Mouse (Mus musculus): ENCODE data around the gene Ralgps1. TPM values are rescaled to one million over a fixed set of nuclear protein-coding genes. Genes with fewer than 3 reads are reported as not detected.

The Ralgps1 gene
- polyA plus RNA-seq, 1 experiment from 2014 or later, result 3.8 TPM

GRCm38 (mm10) chr2:33315233-33316062 is 55.8 kb downstream of the Ralgps1 start:
- Histone ChIP-seq H3K4me3 (no peak overlapping the region), H3K9me3 (replicated peaks) (no peaks in the 10 kb centered on the region), H3K27me3 (ENCODE audit: low read depth, poor library complexity, severe bottlenecking) (no peaks in the 10 kb centered on the region), H3K4me1 (peaks cover 34% of the 10 kb centered on the region), H3K36me3 (no peaks in the 10 kb centered on the region), H3K27ac (peak overlapping the region; percentile 69)
- 76% methylated on average over 4 of the region's 4 CpGs for WGBS
- no peak for DNase-seq (ENCODE audit: low spot score)

- Histone ChIP-seq H3K9me3 (replicated peaks) (no peaks in the 10 kb centered on the region), H3K36me3 (no peaks in the 10 kb centered on the region), H3K4me1 (peaks cover 35% of the 10 kb centered on the region), H3K4me3 (no peak overlapping the region), H3K27ac (0 out of 2 replicates have a peak overlapping the region, but pooled peaks have one; percentile 6), H3K27me3 (ENCODE audit: low read depth, poor library complexity, severe bottlenecking) (no peaks in the 10 kb centered on the region)
- DNase-seq (ENCODE audit: low spot score), result no peak
- WGBS, result 86% methylated on average over 9 of the region's 9 CpGs
Measured at GRCm38 (mm10) chr2:33309426-33309825, 61.9 kb downstream of the Ralgps1 start.

DNA sequence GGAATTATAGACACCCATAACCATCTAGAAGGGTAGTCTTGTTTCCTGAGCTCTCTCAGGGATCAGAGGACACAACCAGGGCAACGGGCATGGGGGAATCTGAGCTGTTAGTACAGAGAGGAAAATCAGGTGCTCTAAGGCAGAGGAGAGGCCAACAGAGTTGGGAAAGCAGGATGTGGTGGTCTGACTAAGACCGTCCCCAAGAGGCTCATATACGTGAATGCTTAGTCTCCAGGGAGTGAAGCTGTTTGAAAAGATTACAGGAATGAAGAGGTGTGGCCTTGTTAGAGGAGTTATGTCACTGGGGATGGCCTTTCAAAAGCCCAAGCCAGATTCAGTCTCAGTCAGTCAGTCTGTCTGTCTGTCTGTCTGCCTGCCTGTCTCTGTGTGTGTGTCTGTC is 64.7 kb downstream of the Ralgps1 start:
- Histone ChIP-seq H3K27me3 (ENCODE audit: low read depth, poor library complexity, severe bottlenecking) (no peaks in the 10 kb centered on the region), H3K4me3 (no peak overlapping the region), H3K27ac (no peak overlapping the region), H3K4me1 (peaks cover 64% of the 10 kb centered on the region), H3K9me3 (replicated peaks) (no peaks in the 10 kb centered on the region), H3K36me3 (no peaks in the 10 kb centered on the region)
- no peak for DNase-seq (ENCODE audit: low spot score)
- 89% methylated on average over 3 of the region's 3 CpGs for WGBS

DNA sequence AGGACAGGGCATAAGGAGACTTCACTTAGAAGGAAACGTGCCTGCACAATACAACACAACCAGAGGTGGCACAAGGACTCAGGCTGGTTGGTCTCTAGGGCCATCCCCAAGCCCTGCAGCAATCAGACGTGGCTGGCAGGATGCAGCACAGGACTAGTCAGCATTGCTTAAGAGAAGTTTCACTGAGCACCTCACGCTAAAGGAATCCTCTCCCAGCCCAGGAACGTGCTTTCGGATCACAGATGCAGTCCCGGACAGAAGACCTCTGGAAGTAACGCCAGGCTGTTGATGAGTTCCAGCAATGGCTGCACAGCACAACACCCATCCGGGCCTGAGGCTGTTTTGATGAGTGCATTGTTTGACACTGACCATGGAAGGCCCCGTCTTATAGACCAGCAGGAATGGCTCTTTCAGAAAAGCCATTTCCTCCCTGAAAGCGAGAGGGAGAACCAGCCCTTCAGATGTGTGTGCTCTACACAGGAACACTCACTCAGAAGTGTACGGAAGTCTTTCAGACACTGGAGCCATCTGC is 67.8 kb downstream of the Ralgps1 start:
- DNase-seq (ENCODE audit: low spot score), result no peak
- Histone ChIP-seq H3K4me1 (peaks cover 86% of the 10 kb centered on the region), H3K4me3 (no peak overlapping the region), H3K27ac (peak overlapping the region; percentile 86), H3K36me3 (no peaks in the 10 kb centered on the region), H3K9me3 (replicated peaks) (no peaks in the 10 kb centered on the region), H3K27me3 (ENCODE audit: low read depth, poor library complexity, severe bottlenecking) (no peaks in the 10 kb centered on the region)
- 64% methylated on average over 11 of the region's 11 CpGs for WGBS

DNA sequence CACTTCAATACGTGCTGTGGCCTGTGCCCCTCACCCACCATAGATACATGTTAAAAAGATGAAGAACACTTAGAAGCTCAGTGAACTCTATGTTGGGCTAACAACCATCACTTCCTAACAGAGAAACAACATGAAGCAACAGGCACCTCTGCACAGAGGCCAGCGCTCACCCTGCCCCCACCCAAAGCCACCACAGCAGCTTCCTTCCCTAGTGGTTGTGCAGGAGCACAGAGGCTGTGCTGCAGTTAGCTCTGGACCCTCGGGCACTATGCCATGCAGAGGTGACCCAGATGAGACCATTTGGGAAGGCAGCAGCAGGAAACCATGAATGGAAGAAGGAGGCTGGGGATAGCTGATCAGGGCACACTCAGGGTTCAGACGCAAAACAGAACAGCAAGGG is 68.5 kb downstream of the Ralgps1 start:
- WGBS, result 67% methylated on average over 4 of the region's 4 CpGs
- peak overlapping the region; percentile 86 for H3K27ac ChIP-seq
- H3K36me3 ChIP-seq, result no peaks in the 10 kb centered on the region
- H3K9me3 ChIP-seq (replicated peaks), result no peaks in the 10 kb centered on the region
- DNase-seq (ENCODE audit: low spot score), result no peak
- no peaks in the 10 kb centered on the region for H3K27me3 ChIP-seq (ENCODE audit: low read depth, poor library complexity, severe bottlenecking)
- H3K4me1 ChIP-seq, result peaks cover 81% of the 10 kb centered on the region
- no peak overlapping the region for H3K4me3 ChIP-seq

DNA sequence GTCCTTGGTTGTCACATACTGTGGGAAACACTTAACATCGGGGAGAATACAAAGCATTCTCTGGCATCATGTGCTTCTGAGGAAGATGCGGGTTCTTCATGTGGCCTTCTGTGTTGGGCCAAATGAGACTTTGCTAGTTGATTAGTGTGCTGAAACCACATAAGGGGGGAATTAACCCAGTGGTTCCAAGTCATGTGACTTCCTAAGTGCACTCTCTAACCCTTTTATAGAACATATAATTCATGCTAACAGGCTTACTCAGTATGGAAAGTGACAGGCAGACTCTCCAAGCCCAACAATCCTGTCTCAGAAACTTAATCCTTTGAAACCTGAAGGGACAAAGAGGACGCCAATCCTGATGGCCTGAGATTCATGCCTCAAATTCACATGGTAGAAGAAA is 68.9 kb downstream of the Ralgps1 start:
- no peaks in the 10 kb centered on the region for H3K9me3 ChIP-seq (replicated peaks)
- no peak for DNase-seq (ENCODE audit: low spot score)
- H3K4me1 ChIP-seq, result peaks cover 81% of the 10 kb centered on the region
- 62% methylated on average over 3 of the region's 3 CpGs for WGBS
- no peak overlapping the region for H3K4me3 ChIP-seq
- peak overlapping the region; percentile 86 for H3K27ac ChIP-seq
- no peaks in the 10 kb centered on the region for H3K36me3 ChIP-seq
- H3K27me3 ChIP-seq (ENCODE audit: low read depth, poor library complexity, severe bottlenecking), result no peaks in the 10 kb centered on the region

- H3K4me1 ChIP-seq, result peaks cover 69% of the 10 kb centered on the region
Measured at GRCm38 (mm10) chr2:33300371-33301046, 70.8 kb downstream of the Ralgps1 start.

DNA sequence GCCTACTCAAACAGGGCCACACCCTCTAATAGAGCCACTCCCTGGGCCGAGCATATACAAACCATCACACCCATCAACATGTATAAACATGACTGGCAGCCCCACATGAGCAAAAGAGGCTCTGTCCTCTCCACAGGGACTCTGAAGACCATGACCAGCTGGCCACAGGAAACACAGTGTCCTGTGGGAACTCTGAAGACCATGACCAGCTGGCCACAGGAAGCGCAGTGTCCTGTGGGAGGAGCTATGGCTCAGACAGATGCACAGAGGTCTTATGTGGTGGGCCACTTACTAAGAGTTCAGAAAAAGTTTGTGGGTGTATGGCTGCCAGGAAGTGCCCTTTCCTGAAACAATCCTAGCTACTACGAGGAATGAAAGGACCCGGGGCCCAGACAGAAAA is 72.4 kb downstream of the Ralgps1 start:
- peaks cover 53% of the 10 kb centered on the region for H3K4me1 ChIP-seq
- H3K27me3 ChIP-seq (ENCODE audit: low read depth, poor library complexity, severe bottlenecking), result no peaks in the 10 kb centered on the region
- no peaks in the 10 kb centered on the region for H3K36me3 ChIP-seq
- peak overlapping the region; percentile 86; the same call in 1 of the 2 replicates for H3K27ac ChIP-seq
- H3K4me3 ChIP-seq, result no peak overlapping the region
- H3K9me3 ChIP-seq (replicated peaks), result no peaks in the 10 kb centered on the region
- DNase-seq (ENCODE audit: low spot score), result no peak
- 88% methylated on average over 4 of the region's 4 CpGs for WGBS

More at GRCm38 (mm10) chr2:33300371-33301046, 70.8 kb downstream of the Ralgps1 start:
- no peaks in the 10 kb centered on the region for H3K9me3 ChIP-seq (replicated peaks)
- WGBS, result 14% methylated on average over 3 of the region's 3 CpGs
- no peaks in the 10 kb centered on the region for H3K36me3 ChIP-seq
- DNase-seq (ENCODE audit: low spot score), result peak; percentile 60
- H3K4me3 ChIP-seq, result no peak overlapping the region
- H3K27ac ChIP-seq, result peak overlapping the region; percentile 86
- no peaks in the 10 kb centered on the region for H3K27me3 ChIP-seq (ENCODE audit: low read depth, poor library complexity, severe bottlenecking)

- Histone ChIP-seq H3K27ac (no peak overlapping the region), H3K4me1 (peaks cover 15% of the 10 kb centered on the region), H3K36me3 (no peaks in the 10 kb centered on the region), H3K27me3 (ENCODE audit: low read depth, poor library complexity, severe bottlenecking) (no peaks in the 10 kb centered on the region), H3K4me3 (no peak overlapping the region), H3K9me3 (replicated peaks) (no peaks in the 10 kb centered on the region)
- 80% methylated on average over 5 of the region's 5 CpGs for WGBS
- no peak for DNase-seq (ENCODE audit: low spot score)
Measured at GRCm38 (mm10) chr2:33295115-33295514, 76.2 kb downstream of the Ralgps1 start.

DNA sequence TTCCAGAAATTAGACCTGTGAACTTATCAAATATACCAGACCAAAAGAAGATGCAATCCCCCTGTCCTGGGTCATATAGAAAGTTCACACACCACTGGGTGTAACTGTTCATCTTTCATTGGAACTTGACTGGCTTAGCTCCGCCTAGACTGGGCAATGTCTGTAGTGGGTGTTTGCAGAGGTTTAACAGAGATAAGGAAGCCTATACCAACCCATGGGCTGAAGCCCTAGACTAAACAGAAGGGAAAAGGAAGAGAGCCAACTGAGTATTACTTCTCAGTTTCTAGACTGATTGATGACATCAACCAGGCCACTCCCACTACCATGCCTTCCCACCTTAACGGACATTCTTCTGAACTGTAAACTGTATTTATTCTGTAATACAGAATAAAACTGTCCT is 79.2 kb downstream of the Ralgps1 start:
- Histone ChIP-seq H3K4me3 (no peak overlapping the region), H3K27me3 (ENCODE audit: low read depth, poor library complexity, severe bottlenecking) (no peaks in the 10 kb centered on the region), H3K9me3 (replicated peaks) (no peaks in the 10 kb centered on the region), H3K36me3 (no peaks in the 10 kb centered on the region), H3K4me1 (no peaks in the 10 kb centered on the region), H3K27ac (no peak overlapping the region)
- 79% methylated on average over 2 of the region's 2 CpGs for WGBS
- no peak for DNase-seq (ENCODE audit: low spot score)

DNA sequence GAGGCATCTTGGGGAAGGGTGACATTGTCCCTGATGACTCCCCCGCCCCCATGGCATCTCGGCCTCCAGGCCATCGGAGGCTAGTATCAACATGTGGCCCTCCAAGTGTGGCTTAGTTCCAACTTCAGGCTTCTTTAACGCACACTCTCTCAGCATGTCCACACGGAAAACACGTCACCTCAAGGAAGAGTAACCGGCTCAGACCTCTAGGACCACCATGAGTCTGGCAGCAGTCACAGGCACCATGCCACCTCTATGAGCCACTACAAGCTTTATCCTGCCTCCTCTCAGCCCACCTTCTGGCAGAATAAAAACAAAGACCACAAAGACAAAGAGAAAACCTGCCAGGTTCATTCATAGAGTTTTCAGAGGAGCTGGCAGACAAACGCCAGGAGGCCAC is 80.8 kb downstream of the Ralgps1 start:
- H3K4me1 ChIP-seq, result peaks cover 3% of the 10 kb centered on the region; the same call in 1 of the 2 replicates
- no peaks in the 10 kb centered on the region for H3K9me3 ChIP-seq (replicated peaks)
- 93% methylated on average over 8 of the region's 8 CpGs for WGBS
- no peak overlapping the region for H3K27ac ChIP-seq
- no peaks in the 10 kb centered on the region for H3K27me3 ChIP-seq (ENCODE audit: low read depth, poor library complexity, severe bottlenecking)
- no peak for DNase-seq (ENCODE audit: low spot score)
- H3K36me3 ChIP-seq, result no peaks in the 10 kb centered on the region
- no peak overlapping the region for H3K4me3 ChIP-seq

DNA sequence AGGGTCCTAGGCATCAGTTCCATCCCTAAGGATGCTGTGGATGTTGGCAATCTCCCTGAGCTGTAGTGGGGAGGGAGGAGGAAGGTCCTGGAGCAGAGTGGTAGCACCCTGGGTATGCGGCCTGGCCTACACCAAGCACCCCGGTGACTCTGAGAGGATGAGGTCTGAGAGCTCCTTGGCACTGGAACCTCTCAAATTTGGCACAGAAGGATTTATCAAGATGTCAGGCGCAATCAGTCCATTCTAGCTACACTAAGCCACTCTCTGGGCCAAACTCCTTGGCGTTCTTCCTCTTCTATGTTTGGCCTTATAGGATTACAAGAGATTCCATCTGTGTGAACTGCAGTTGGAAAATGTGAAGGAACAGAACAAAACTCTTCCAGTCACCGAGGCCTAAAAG is 82.4 kb downstream of the Ralgps1 start:
- H3K4me3 ChIP-seq, result no peak overlapping the region
- no peaks in the 10 kb centered on the region for H3K9me3 ChIP-seq (replicated peaks)
- H3K36me3 ChIP-seq, result no peaks in the 10 kb centered on the region
- 95% methylated on average over 5 of the region's 5 CpGs for WGBS
- DNase-seq (ENCODE audit: low spot score), result no peak
- no peak overlapping the region for H3K27ac ChIP-seq
- peaks cover 10% of the 10 kb centered on the region; the same call in 1 of the 2 replicates for H3K4me1 ChIP-seq
- no peaks in the 10 kb centered on the region for H3K27me3 ChIP-seq (ENCODE audit: low read depth, poor library complexity, severe bottlenecking)

DNA sequence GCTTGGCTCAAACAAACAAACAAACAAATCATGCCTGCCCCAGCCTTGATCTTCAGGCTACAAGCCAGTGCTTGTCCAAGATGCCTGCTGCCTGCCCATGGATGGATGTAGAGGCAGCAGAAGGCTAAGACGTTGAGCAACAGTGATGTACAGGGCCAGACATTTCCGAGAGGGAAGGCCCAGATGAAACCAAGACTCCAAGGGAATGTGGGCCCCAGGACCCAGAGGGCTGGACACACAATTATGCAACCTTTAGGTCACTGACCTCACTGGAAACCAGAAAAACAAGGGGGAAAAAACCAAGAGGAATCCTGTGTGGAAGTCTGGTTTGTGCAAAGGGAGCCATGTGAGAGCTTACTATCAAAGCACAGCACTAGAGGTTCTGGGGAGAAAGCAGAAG is 87.6 kb downstream of the Ralgps1 start:
- 67% methylated on average over 2 of the region's 2 CpGs for whole genome bisulfite sequencing
- no peaks in the 10 kb centered on the region for H3K27me3 ChIP-seq (ENCODE audit: low read depth, poor library complexity, severe bottlenecking)
- H3K27ac ChIP-seq, result peak overlapping the region; percentile 26; the same call in 1 of the 2 replicates
- no peaks in the 10 kb centered on the region for H3K9me3 ChIP-seq (replicated peaks)
- no peak overlapping the region for H3K4me3 ChIP-seq
- H3K36me3 ChIP-seq, result no peaks in the 10 kb centered on the region
- DNase-seq (ENCODE audit: low spot score), result no peak
- peaks cover 13% of the 10 kb centered on the region for H3K4me1 ChIP-seq

All from limb, embryonic 10.5 days (tissue).